Mouse (Mus musculus): ENCODE measurements at regions not wholly inside any gene's neighbourhood (a gene's known extent, or its start where the extent isn't known, plus 50 kb on each side); places are given as distances from the start of the nearest gene placed in this dataset.
"Not testable (repeated sequence)": the region's sequence is repeated elsewhere in the genome, so short reads cannot be mapped to it uniquely, and the experiment has no call there.

- ATAC-seq (replicated peaks; ENCODE audit: poor library complexity), result no peak
These were observed 659.9 kb upstream of the Kcnd2 start for GRCm38 (mm10) chr6:20555320-20555883.

DNA sequence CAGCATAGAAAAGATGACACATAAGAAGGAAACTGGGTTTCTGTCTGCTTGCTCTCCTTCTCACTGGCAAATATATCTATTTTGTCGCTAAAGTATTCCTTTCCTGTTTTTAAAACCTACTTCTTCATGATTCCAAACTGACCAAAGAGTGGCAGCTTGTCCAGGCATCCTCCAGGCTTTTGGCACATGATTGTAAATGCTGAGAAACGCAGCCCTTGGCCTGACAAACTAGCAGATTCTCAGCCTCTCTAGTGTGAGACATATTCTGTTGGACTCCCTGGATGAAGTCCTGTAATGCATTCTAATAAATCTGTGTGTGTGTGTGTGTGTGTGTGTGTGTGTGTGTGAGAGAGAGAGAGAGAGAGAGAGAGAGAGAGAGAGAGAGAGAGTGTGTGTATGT is 642.7 kb upstream of the Kcnd2 start:
- no peak for ATAC-seq (replicated peaks; ENCODE audit: poor library complexity)

DNA sequence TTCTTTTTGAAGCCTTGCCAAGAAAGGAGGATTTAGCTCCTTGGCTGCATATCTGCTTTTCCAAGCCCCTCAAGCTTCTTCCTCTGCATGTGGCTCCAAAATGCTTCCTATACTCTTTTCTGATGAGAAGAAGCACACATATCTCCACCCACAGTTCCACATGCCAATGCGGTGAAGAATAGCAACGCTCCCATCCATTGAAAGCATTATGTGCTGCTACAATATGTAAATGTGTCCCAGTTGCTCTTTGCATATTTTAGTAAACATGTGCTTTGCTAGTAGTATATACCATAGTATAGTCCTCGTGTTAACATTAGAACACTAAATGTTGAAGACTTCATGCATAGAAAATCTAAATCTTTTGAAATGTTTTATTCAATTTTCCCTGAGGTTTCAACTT is 640.6 kb upstream of the Kcnd2 start:
- ATAC-seq (replicated peaks; ENCODE audit: poor library complexity), result no peak

GRCm38 (mm10) chr6:20598783-20599182 is 616.5 kb upstream of the Kcnd2 start:
- ATAC-seq (replicated peaks; ENCODE audit: poor library complexity), result no peak

DNA sequence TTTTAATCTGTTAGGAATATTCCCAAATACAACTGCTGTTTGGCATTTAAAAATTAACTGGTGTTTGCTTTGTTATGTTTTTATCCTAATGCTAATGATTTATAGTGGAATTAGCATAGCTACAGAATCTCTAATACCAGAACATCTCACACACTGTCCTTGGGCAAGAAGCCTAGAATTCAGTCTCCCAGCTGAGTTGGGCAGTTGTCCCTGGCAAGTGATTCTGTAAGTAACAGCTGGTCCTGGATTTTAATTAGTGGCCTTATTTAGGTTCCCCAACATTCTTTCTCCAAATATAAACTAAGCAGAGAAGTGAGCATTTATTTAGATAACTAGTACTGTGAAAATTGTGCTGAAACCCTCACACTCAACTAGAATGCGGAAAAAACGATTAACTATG is 611.1 kb upstream of the Kcnd2 start:
- no peak for ATAC-seq (replicated peaks; ENCODE audit: poor library complexity)

- ATAC-seq (replicated peaks; ENCODE audit: poor library complexity), result no peak
These were observed 594.8 kb upstream of the Kcnd2 start for GRCm38 (mm10) chr6:20620476-20620875.

DNA sequence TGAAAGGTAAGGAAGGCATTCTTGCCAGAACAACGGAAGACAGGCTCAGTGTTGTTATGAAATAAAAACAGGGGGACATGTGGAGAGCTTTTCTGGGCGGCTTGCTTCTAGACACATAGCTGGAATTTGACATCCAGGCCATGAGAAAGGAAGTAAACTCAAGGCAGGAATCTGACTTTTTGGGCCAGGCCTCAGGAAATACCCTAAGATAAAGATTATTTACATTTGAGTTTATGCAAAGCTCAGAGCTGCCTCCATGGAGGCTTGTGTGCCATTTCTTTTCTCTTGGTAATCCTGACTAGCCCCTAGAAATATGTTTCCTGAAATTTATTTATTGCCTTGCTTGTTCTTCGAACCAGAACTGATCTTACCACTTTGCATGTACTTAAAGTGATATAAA is 588.9 kb upstream of the Kcnd2 start:
- ATAC-seq (replicated peaks; ENCODE audit: poor library complexity), result no peak

DNA sequence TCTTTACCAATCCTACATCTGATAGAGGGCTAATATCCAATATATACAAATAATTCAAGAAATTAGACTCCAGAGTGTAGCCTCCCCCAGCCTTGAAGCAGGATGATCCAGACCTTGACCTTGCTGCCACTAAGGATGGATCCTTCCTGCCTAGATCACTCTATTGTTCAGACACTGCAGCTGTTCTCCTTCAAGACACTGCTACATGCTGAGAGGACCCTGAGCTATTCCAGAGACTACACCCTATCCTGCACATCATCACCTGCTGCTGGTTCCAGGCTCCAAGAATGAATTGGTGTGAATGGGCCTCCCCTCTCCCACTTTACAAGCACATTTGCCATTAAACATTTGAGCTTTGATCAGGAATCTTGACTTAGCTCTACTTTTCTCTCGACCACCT is 588.2 kb upstream of the Kcnd2 start:
- ATAC-seq (replicated peaks; ENCODE audit: poor library complexity), result no peak

- no peak for ATAC-seq (replicated peaks; ENCODE audit: poor library complexity)
These were observed 575.0 kb upstream of the Kcnd2 start for GRCm38 (mm10) chr6:20640301-20640700.

DNA sequence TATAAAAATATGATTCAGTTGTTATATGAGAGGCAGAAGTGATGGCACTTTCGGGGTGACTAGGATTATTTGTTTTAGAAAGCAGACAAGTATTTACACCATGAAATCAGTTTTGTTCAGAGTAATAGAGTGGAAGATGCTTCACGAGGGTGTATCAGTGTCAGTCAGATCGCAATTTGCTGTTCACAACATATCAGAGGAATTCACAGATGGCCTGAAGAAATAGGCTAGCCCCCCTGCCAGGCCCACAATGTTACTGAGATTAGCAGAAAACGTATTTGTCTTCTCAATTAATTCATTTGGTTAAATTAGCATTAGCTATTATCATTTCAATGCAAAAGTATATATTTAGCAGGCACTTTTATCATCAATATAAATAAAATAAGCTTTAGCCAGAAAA is 573.9 kb upstream of the Kcnd2 start:
- ATAC-seq (replicated peaks; ENCODE audit: poor library complexity), result no peak

GRCm38 (mm10) chr6:20641851-20642250 is 573.5 kb upstream of the Kcnd2 start:
- ATAC-seq (replicated peaks; ENCODE audit: poor library complexity), result no peak

- ATAC-seq (replicated peaks; ENCODE audit: poor library complexity), result no peak
These were observed 558.3 kb upstream of the Kcnd2 start for GRCm38 (mm10) chr6:20657042-20657441.

- no peak for ATAC-seq (replicated peaks; ENCODE audit: poor library complexity)
These were observed 542.1 kb upstream of the Kcnd2 start for GRCm38 (mm10) chr6:20673219-20673618.

DNA sequence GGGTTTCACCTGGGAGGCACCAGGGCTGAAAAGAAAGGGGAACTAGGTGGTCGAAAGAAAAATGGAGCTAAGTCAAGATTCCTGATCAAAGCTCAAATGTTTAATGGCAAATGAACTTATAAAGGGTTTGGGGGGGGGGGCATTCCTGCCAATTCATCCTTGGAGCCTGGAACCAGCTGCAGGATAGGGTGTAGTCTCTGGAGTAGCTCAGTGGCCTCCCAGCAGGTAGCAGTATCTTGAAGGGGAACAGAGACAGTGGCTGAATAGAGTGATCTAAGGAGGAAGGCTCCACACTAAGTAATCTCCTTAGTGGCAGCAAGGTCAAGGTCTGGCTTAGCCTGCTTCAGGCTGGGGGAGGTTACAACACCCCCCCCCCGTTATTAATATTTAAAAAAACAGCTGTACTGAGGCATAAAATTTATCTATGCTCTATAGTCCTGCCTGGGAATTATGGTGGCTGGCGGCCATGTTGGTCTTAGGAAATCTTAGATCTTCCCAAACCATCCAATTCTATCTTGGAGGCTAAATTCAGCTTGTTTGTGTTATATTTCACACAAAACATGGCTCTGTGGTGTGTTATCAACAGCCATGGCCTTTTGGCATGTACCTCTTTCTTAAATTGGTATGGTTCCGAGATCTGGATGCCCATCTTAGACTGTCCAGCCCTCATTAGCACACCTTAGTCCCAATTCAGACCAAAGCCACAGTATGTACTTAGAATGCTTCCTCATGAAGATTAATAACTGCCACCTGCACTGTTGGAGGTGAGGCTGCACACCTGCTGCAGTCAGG is 528.7 kb upstream of the Kcnd2 start:
- not testable (repeated sequence) for ATAC-seq (replicated peaks; ENCODE audit: poor library complexity)

- not testable (repeated sequence) for ATAC-seq (replicated peaks; ENCODE audit: poor library complexity)
These were observed 528.1 kb upstream of the Kcnd2 start for GRCm38 (mm10) chr6:20687239-20687575.

- no peak for ATAC-seq (replicated peaks; ENCODE audit: poor library complexity)
These were observed 489.4 kb upstream of the Kcnd2 start for GRCm38 (mm10) chr6:20725948-20726347.

DNA sequence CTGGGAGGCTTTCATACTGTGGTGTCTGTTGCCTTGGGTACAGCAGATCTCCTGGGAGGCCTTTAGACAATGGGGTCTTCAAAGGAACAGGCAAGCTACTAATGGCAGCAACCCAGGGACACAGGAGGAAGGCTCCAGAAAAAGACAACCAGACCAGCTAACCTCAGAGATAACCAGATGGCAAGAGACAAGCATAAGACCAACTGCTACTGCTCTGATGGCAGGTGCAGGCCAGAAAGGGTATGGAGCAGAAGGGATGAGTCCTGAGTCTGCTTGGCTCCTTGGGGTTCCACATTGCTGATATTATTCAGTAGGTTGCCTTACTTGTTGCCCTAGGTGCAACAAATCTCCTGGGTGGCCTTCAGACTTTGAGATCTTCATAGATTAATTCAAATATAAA is 476.2 kb upstream of the Kcnd2 start:
- ATAC-seq (replicated peaks; ENCODE audit: poor library complexity), result no peak

DNA sequence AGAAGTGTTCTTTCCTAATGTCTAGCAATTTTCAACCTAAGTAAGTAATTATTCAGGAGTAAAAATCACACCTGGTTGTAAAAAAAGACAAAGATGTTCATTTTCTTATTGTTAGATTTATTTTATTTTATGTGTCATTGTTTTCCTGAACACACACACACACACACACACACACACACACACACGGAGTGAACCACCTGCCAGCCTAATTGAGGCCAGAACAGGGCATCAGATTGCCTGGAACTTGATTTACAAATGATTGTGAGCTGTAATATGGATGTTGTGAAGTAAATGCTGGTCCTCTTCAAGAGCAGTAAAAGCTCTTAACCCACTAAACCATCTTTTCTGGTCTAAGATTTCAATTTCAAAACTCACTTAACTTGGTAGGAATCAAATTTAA is 474.9 kb upstream of the Kcnd2 start:
- no peak for ATAC-seq (replicated peaks; ENCODE audit: poor library complexity)

DNA sequence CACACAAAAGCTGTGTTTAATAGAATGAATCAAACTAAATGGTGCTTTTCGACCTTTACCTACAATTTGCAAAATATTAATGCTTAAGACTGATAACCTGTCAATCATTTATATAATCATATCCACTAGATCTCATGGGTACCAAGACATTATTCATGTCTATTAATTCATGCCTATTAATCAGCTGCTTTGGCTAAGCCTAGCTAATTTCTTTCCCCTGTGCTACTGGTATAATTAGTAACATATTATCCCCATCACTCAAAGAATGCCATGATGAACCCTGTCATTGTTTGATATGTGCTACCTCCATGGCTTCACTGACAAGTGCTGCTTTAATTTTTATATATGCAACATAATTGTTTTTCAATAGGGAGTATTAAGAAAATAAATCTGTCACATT is 474.1 kb upstream of the Kcnd2 start:
- no peak for ATAC-seq (replicated peaks; ENCODE audit: poor library complexity)

DNA sequence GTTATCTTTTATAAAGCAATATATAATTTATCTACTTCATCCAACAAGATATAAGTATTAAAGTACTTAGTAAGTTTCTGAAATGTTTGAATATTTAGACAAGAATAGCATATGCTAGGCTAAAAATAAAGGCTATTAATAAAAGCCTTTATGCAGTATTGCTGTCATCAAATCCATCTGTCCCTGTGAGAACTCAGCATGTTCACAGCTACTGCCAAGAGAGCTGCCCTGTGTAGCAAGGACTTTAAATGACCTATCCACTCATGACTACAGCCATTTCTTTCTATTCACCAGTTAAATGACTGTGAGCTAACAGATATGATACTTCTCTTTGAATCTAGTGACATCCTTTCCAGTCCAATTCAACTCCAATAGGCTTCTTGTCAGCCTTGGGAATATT is 458.1 kb upstream of the Kcnd2 start:
- ATAC-seq (replicated peaks; ENCODE audit: poor library complexity), result no peak

- peak; percentile 99 for ATAC-seq (replicated peaks; ENCODE audit: poor library complexity)
These were observed 454.0 kb upstream of the Kcnd2 start for GRCm38 (mm10) chr6:20761300-20761699.

DNA sequence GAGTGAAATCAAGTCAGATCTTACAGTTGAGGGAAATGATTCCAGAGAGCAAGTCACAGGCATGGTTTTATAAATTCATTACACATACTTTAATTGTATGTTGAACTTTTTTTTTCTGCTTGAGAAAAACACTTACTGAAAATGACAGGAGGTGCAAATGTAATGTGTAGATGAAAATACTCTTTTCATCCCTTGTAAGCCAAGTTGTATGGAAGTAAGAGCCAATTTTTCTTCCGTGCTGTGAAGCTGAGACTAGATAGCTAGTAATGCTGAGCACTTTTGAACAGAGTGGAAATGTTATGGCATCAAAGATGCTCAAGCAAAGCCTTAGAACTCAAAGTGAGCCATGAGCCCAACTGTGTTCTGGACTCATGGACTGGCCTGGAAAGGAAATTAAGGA is 439.4 kb upstream of the Kcnd2 start:
- ATAC-seq (replicated peaks; ENCODE audit: poor library complexity), result no peak

All from megakaryocyte progenitor cell, adult 5-6 weeks (primary cell).